19 mouse cellular contexts compared by ENCODE assay signal in genomic region chr5:65606820-65607219, GRCm38 (mm10).
"Had no signal": no experiment of that assay in that cellular context is flagged by ENCODE, and none has a peak within 500 bp of the region (broad histone marks: within the 10 kb centered on the region; RNA-seq: fewer than 3 reads in every experiment).

No protein-coding gene starts in this region.

- H3K36me3 ChIP-seq: midbrain, embryonic 15.5 days had no signal

- H3K4me2 ChIP-seq: liver, embryonic 15.5 days; midbrain, embryonic 12.5 days; midbrain, embryonic 15.5 days; neural tube, embryonic 12.5 days; neural tube, embryonic 15.5 days had no signal

- H3K27ac ChIP-seq: left cerebral cortex, adult 2 months; liver, embryonic 15.5 days; midbrain, embryonic 12.5 days; midbrain, embryonic 15.5 days; neural tube, embryonic 12.5 days; neural tube, embryonic 15.5 days; stomach, postnatal 0 days had no signal

- H3K27me3 ChIP-seq: liver, embryonic 15.5 days; midbrain, embryonic 12.5 days; midbrain, embryonic 15.5 days; neural tube, embryonic 12.5 days; neural tube, embryonic 15.5 days had no signal

- H3K4me1 ChIP-seq: liver, embryonic 15.5 days; midbrain, embryonic 12.5 days; midbrain, embryonic 15.5 days; neural tube, embryonic 12.5 days; neural tube, embryonic 15.5 days had no signal

- ATAC-seq: inflammation-experienced regulatory T-cells, adult 6 months; intestine, embryonic 16.5 days; midbrain, embryonic 15.5 days had no signal

- H3K9ac ChIP-seq: liver, embryonic 15.5 days; midbrain, embryonic 12.5 days; midbrain, embryonic 15.5 days; neural tube, embryonic 12.5 days; neural tube, embryonic 15.5 days had no signal

- H3K9me3 ChIP-seq: liver, embryonic 15.5 days; midbrain, embryonic 12.5 days; midbrain, embryonic 15.5 days; neural tube, embryonic 12.5 days; neural tube, embryonic 15.5 days had no signal

- DNase-seq: kidney, adult 18-20 months; kidney, postnatal 10 days; layer of hippocampus, postnatal 36 days; lung, adult 2 months; lung, postnatal 14 days; lung, postnatal 4 days; right cerebral cortex, adult 18-20 months; right cerebral cortex, postnatal 14 days; right cerebral cortex, postnatal 4 days; thymus, postnatal 25 days had no signal

- H3K4me3 ChIP-seq: left cerebral cortex, adult 2 months; liver, embryonic 15.5 days; midbrain, embryonic 12.5 days; midbrain, embryonic 15.5 days; neural tube, embryonic 12.5 days; neural tube, embryonic 15.5 days had no signal
